Mouse (Mus musculus) bone marrow, adult 2 months (tissue): ENCODE results near the gene Hoxa4. TPM values are rescaled to one million over a fixed set of nuclear protein-coding genes. Genes with fewer than 3 reads are reported as not detected.

Experiments used
- H3K27ac ChIP-seq: fragments of 200-500 bp; 2 replicates; pipeline ENCODE4 v1.5.1; 2012; ENCODE audit warnings: low read depth, mild to moderate bottlenecking, control low read depth, inconsistent platforms, low read length; ENCODE audit not compliant: control insufficient read depth, poor library complexity, insufficient read depth
- H3K4me1 ChIP-seq: fragments of 200-500 bp; 2 replicates; pipeline ENCODE4 v1.6.1; 2011; ENCODE audit warnings: low read length; ENCODE audit not compliant: control insufficient read depth, insufficient read depth
- H3K4me3 ChIP-seq: fragments of 200-500 bp; replicated peaks from 2 replicates; pipeline ENCODE3; 2011; ENCODE audit warnings: mild to moderate bottlenecking, low read depth, low read length, control low read depth; ENCODE audit not compliant: control insufficient read depth
- CTCF ChIP-seq: fragments of 200-500 bp; IDR thresholded peaks from 2 replicates; pipeline ENCODE4 v1.5.1; 2011; ENCODE audit warnings: low read length, control low read depth; ENCODE audit not compliant: control insufficient read depth, insufficient read depth
- POLR2A ChIP-seq: fragments of 200-500 bp; IDR thresholded peaks from 2 replicates; pipeline ENCODE4 v1.6.1; 2011; ENCODE audit warnings: low read depth, mild to moderate bottlenecking, control low read depth, low read length, borderline replicate concordance; ENCODE audit not compliant: control insufficient read depth
- WGBS: fragments of 180-500 bp; shearing (Covaris S2); methylation state at CpG from one replicate; pipeline ENCODE4 v1.1.7; 2018; 5-methylcytosine and 5-hydroxymethylcytosine counted together
- polyA plus RNA-seq: library from polyadenylated mRNA; stranded (reverse); fragments of >200 nt; gene quantifications from 2 replicates; pipeline ENCODE4 v1.2.4, GENCODE M21; 2011; ENCODE audit warnings: low replicate concordance; ENCODE audit not compliant: missing spikeins, insufficient read depth, insufficient read length

Gene Hoxa4
- polyA plus RNA-seq, 1 experiment = not detected

GRCm38 (mm10) chr6:52189909-52190308, 1.6 kb downstream of the Hoxa4 start:
- no peak overlapping the region for H3K4me3 ChIP-seq
- H3K27ac ChIP-seq = no peak overlapping the region
- TF ChIP-seq CTCF (no peak), POLR2A (no peak)
- H3K4me1 ChIP-seq = no peaks in the 10 kb centered on the region
- WGBS = 83% methylated on average over 8 of the region's 8 CpGs

- WGBS = 74% methylated on average over 5 of the region's 5 CpGs
- Histone ChIP-seq H3K4me1 (no peaks in the 10 kb centered on the region), H3K27ac (no peak overlapping the region), H3K4me3 (no peak overlapping the region)
- TF ChIP-seq POLR2A (no peak), CTCF (no peak)
Observed at GRCm38 (mm10) chr6:52189172-52189591, 2.4 kb downstream of the Hoxa4 start.

GRCm38 (mm10) chr6:52186500-52186899, 5.1 kb downstream of the Hoxa4 start:
- TF ChIP-seq CTCF (no peak), POLR2A (no peak)
- 61% methylated on average over 1 of the region's 1 CpGs for WGBS
- Histone ChIP-seq H3K27ac (no peak overlapping the region), H3K4me3 (no peak overlapping the region), H3K4me1 (no peaks in the 10 kb centered on the region)

- WGBS = 81% methylated on average over 3 of the region's 3 CpGs
- Histone ChIP-seq H3K27ac (no peak overlapping the region), H3K4me3 (no peak overlapping the region), H3K4me1 (no peaks in the 10 kb centered on the region)
- TF ChIP-seq POLR2A (no peak), CTCF (no peak)
Observed at GRCm38 (mm10) chr6:52185834-52186233, 5.7 kb downstream of the Hoxa4 start.

- H3K4me3 ChIP-seq = no peak overlapping the region
- 79% methylated on average over 19 of the region's 19 CpGs for WGBS
- no peak overlapping the region for H3K27ac ChIP-seq
- TF ChIP-seq CTCF (no peak), POLR2A (no peak)
- H3K4me1 ChIP-seq = no peaks in the 10 kb centered on the region
Observed at GRCm38 (mm10) chr6:52185222-52185621, 6.3 kb downstream of the Hoxa4 start.

GRCm38 (mm10) chr6:52184668-52185067, 6.9 kb downstream of the Hoxa4 start:
- Histone ChIP-seq H3K4me1 (no peaks in the 10 kb centered on the region), H3K27ac (no peak overlapping the region), H3K4me3 (no peak overlapping the region)
- WGBS = 72% methylated on average over 6 of the region's 6 CpGs
- no peak for TF ChIP-seq POLR2A
- TF ChIP-seq CTCF = no peak

GRCm38 (mm10) chr6:52183311-52184080, 8.1 kb downstream of the Hoxa4 start:
- H3K4me3 ChIP-seq = no peak overlapping the region
- no peak for TF ChIP-seq POLR2A
- TF ChIP-seq CTCF = no peak
- no peak overlapping the region for H3K27ac ChIP-seq
- 77% methylated on average over 10 of the region's 10 CpGs for WGBS
- H3K4me1 ChIP-seq = no peaks in the 10 kb centered on the region

- 91% methylated on average over 1 of the region's 1 CpGs for WGBS
- Histone ChIP-seq H3K4me1 (no peaks in the 10 kb centered on the region), H3K27ac (no peak overlapping the region), H3K4me3 (no peak overlapping the region)
- no peak for TF ChIP-seq CTCF
- no peak for TF ChIP-seq POLR2A
Observed at GRCm38 (mm10) chr6:52182793-52183192, 8.8 kb downstream of the Hoxa4 start.
